ENCODE assay signal across 9 mouse cellular contexts in the genomic region with DNA sequence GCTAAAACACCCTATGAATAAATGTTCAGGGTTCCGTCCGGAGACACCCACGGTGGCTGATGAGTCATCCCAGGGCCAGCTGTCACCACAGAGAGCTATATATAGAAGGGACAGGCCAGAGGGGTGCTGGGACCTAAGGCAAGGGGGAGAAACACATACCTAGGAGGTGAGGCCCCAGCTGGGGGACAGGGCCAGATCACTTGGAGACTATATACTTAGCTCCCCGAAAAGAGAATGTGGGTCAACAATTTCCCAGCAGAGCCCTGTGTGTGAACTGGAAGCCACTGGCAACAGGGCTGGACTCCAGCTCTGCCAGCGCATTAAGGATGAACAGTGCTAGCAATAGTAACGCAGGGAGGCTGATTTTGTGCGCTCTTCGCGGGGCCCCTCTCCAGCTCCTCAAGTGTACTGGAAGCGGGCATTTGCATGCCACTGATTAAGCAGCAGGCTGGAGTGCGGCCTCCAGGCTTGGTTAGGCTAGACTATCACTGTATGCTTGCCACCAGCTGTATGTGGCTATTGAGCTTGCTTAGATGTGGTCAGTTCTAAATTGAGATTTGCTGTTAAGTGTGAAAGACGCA.
A peak's percentile ranks its signal among the peaks of the same experiment; 100 is the strongest.
DNase-seq lines count a peak whose midpoint lies in the region; ATAC-seq and TF ChIP-seq lines count a peak whose summit lies in the region.
"Had no signal": no experiment of that assay in that cellular context is flagged by ENCODE, and none has a peak within 500 bp of the region (broad histone marks: within the 10 kb centered on the region; RNA-seq: fewer than 3 reads in every experiment).

No protein-coding gene starts in this region.

- TF ChIP-seq POLR2A in limb, embryonic 14.5 days (IDR thresholded peaks at IDR 0.05; ENCODE audit: borderline replicate concordance, extremely low read depth, insufficient read depth, insufficient read length): no peak

- DNase-seq in limb, embryonic 14.5 days (ENCODE audit: low spot score): no peak
- no peak for DNase-seq in limb, embryonic 10.5 days (ENCODE audit: low spot score)
- peak; percentile 14 for DNase-seq in adrenal gland, adult 8-10 months
- peak; percentile 21 to 27 for DNase-seq in gastrocnemius, adult 8-10 months (ENCODE audit: low spot score in 2 of 2)
- no peak for DNase-seq in spleen, postnatal 10 days (ENCODE audit: low spot score in 2 of 2)
- DNase-seq in spleen, postnatal 4 days (ENCODE audit: low spot score in 2 of 2): no peak

- H3K27me3 ChIP-seq in limb, embryonic 14.5 days (ENCODE audit: control insufficient read depth, insufficient read depth, low read length): no peaks in the 10 kb centered on the region
- H3K27me3 ChIP-seq in limb, embryonic 10.5 days (ENCODE audit: low read depth, poor library complexity, severe bottlenecking): peaks cover 79% of the 10 kb centered on the region
- H3K27me3 ChIP-seq in intestine, embryonic 16.5 days (replicated peaks; ENCODE audit: control insufficient read depth, insufficient read depth, low read length): no peaks in the 10 kb centered on the region; the same call in 1 of the 2 replicates
- H3K27me3 ChIP-seq in hindbrain, embryonic 13.5 days: peaks cover 31% of the 10 kb centered on the region; the same call in 1 of the 2 replicates
- H3K27me3 ChIP-seq: neural tube, embryonic 12.5 days had no signal

- H3K9ac ChIP-seq in limb, embryonic 14.5 days (ENCODE audit: low read depth, low read length, severe bottlenecking): no peak overlapping the region
- H3K9ac ChIP-seq in intestine, embryonic 16.5 days (ENCODE audit: low read depth, low read length): no peak overlapping the region
- no peak overlapping the region for H3K9ac ChIP-seq in hindbrain, embryonic 13.5 days
- H3K9ac ChIP-seq: neural tube, embryonic 12.5 days had no signal

- H3K36me3 ChIP-seq in limb, embryonic 14.5 days (ENCODE audit: control insufficient read depth, insufficient read depth, low read length): no peaks in the 10 kb centered on the region
- no peaks in the 10 kb centered on the region for H3K36me3 ChIP-seq in limb, embryonic 10.5 days
- no peaks in the 10 kb centered on the region for H3K36me3 ChIP-seq in intestine, embryonic 16.5 days (ENCODE audit: control insufficient read depth, insufficient read depth, low read length)
- no peaks in the 10 kb centered on the region for H3K36me3 ChIP-seq in hindbrain, embryonic 13.5 days
- H3K36me3 ChIP-seq: neural tube, embryonic 12.5 days had no signal

- no peak overlapping the region for H3K4me3 ChIP-seq in limb, embryonic 14.5 days (replicated peaks; ENCODE audit: low read length)
- no peak overlapping the region for H3K4me3 ChIP-seq in limb, embryonic 10.5 days
- H3K4me3 ChIP-seq in intestine, embryonic 16.5 days (ENCODE audit: low read length): no peak overlapping the region
- H3K4me3 ChIP-seq in hindbrain, embryonic 13.5 days: no peak overlapping the region
- H3K4me3 ChIP-seq: neural tube, embryonic 12.5 days had no signal

- no peak for ATAC-seq in limb, embryonic 14.5 days (ENCODE audit: low FRiP score, low read depth)
- ATAC-seq in intestine, embryonic 16.5 days: no peak
- ATAC-seq in hindbrain, embryonic 13.5 days (ENCODE audit: low FRiP score): no peak

- no peak overlapping the region for H3K4me2 ChIP-seq in limb, embryonic 14.5 days (replicated peaks; ENCODE audit: low read depth, low read length, severe bottlenecking)
- no peak overlapping the region for H3K4me2 ChIP-seq in intestine, embryonic 16.5 days (ENCODE audit: low read depth, low read length)
- H3K4me2 ChIP-seq in hindbrain, embryonic 13.5 days: no peak overlapping the region
- H3K4me2 ChIP-seq: neural tube, embryonic 12.5 days had no signal

- 0 out of 2 replicates have a peak overlapping the region, but pooled peaks have one; percentile 20 for H3K27ac ChIP-seq in limb, embryonic 14.5 days (replicated peaks; ENCODE audit: low read depth, low read length)
- H3K27ac ChIP-seq in limb, embryonic 10.5 days: no peak overlapping the region
- peak overlapping the region; percentile 66 for H3K27ac ChIP-seq in intestine, embryonic 16.5 days (ENCODE audit: low read length)
- no peak overlapping the region for H3K27ac ChIP-seq in hindbrain, embryonic 13.5 days
- H3K27ac ChIP-seq: neural tube, embryonic 12.5 days had no signal

- 75% methylated on average over 12 of the region's 12 CpGs for WGBS in limb, embryonic 14.5 days
- WGBS in limb, embryonic 10.5 days: 79% methylated on average over 12 of the region's 12 CpGs
- 63% methylated on average over 12 of the region's 12 CpGs for WGBS in intestine, embryonic 16.5 days
- WGBS in hindbrain, embryonic 13.5 days: 62% methylated on average over 12 of the region's 12 CpGs

- no peaks in the 10 kb centered on the region for H3K9me3 ChIP-seq in limb, embryonic 14.5 days (ENCODE audit: control insufficient read depth, low read length)
- no peaks in the 10 kb centered on the region for H3K9me3 ChIP-seq in limb, embryonic 10.5 days (replicated peaks)
- no peaks in the 10 kb centered on the region for H3K9me3 ChIP-seq in intestine, embryonic 16.5 days (ENCODE audit: control insufficient read depth, low read length)
- H3K9me3 ChIP-seq in hindbrain, embryonic 13.5 days: no peaks in the 10 kb centered on the region
- H3K9me3 ChIP-seq: neural tube, embryonic 12.5 days had no signal

- no peaks in the 10 kb centered on the region for H3K4me1 ChIP-seq in limb, embryonic 14.5 days (ENCODE audit: control insufficient read depth, insufficient read depth, low read length)
- H3K4me1 ChIP-seq in limb, embryonic 10.5 days: 0 out of 2 replicates have a peak, but pooled peaks cover 5% of the 10 kb centered on the region
- 0 out of 2 replicates have a peak, but pooled peaks cover 3% of the 10 kb centered on the region for H3K4me1 ChIP-seq in intestine, embryonic 16.5 days (ENCODE audit: control insufficient read depth, insufficient read depth, low read length)
- H3K4me1 ChIP-seq in hindbrain, embryonic 13.5 days (replicated peaks): peaks cover 9% of the 10 kb centered on the region; the same call in 1 of the 2 replicates
- H3K4me1 ChIP-seq: neural tube, embryonic 12.5 days had no signal

Comparison
In these comparisons a context has a peak if more than half of its experiments do, and no peak if none do; other contexts are left out.
1. H3K27ac ChIP-seq: peak in limb, embryonic 14.5 days (single experiment) and intestine, embryonic 16.5 days (single experiment); none in limb, embryonic 10.5 days (single experiment) and hindbrain, embryonic 13.5 days (single experiment).
2. DNase-seq: peak in adrenal gland, adult 8-10 months (single experiment) and gastrocnemius, adult 8-10 months (2 of 2); none in limb, embryonic 14.5 days (single experiment), limb, embryonic 10.5 days (single experiment), spleen, postnatal 10 days (0 of 2) and spleen, postnatal 4 days (0 of 2).